Mouse (Mus musculus): Measurements from ENCODE around the gene Gal3st3. TPM values are rescaled to one million over a fixed set of nuclear protein-coding genes. Genes with fewer than 3 reads are reported as not detected.
A peak's percentile ranks its signal among the peaks of the same experiment; 100 is the strongest.

Gal3st3 gene
- 1.6 and 2.1 TPM in 2 replicates for polyA plus RNA-seq (2014; fragmentation: Nextera tagmentation; extraction: Ambion mirVana)

- peak within 1 kb of the TSS; percentile 68 for H3K4me2 ChIP-seq
- 17% methylated on average over 30 of the region's 32 CpGs for WGBS
- peaks cover 18% of the 10 kb centered on the region for H3K4me1 ChIP-seq (replicated peaks; ENCODE audit: control insufficient read depth, insufficient read depth, low read length)
- H3K9me3 ChIP-seq (ENCODE audit: control insufficient read depth, low read length), result no peaks in the 10 kb centered on the region
- peaks cover 4% of the 10 kb centered on the region; the same call in 1 of the 2 replicates for H3K36me3 ChIP-seq (ENCODE audit: control insufficient read depth, insufficient read depth, low read length)
- H3K27ac ChIP-seq (ENCODE audit: low read depth, low read length), result no peak within 1 kb of the TSS
- H3K27me3 ChIP-seq (replicated peaks; ENCODE audit: control insufficient read depth, insufficient read depth, low read length), result 0 out of 2 replicates have a peak, but pooled peaks cover 4% of the 10 kb centered on the region
- no peak for DNase-seq (ENCODE audit: low spot score)
- no peak for ATAC-seq (replicated peaks; ENCODE audit: low FRiP score)
- peak within 1 kb of the TSS; percentile 49 for H3K9ac ChIP-seq (ENCODE audit: low read depth, low read length)
- H3K4me3 ChIP-seq (ENCODE audit: low read depth, low read length), result peak within 1 kb of the TSS; percentile 38
Observed at GRCm38 (mm10) chr19:5297903-5298800, at the start of gene Gal3st3. Gene Gal3st3, plus strand, starts transcription at chr19:5298331.

GRCm38 (mm10) chr19:5257140-5257539 lies 41.0 kb upstream of the Gal3st3 start:
- 25% methylated on average over 3 of the region's 3 CpGs for WGBS
- 0 out of 2 replicates have a peak, but pooled peaks cover 7% of the 10 kb centered on the region for H3K4me1 ChIP-seq (replicated peaks; ENCODE audit: control insufficient read depth, insufficient read depth, low read length)
- H3K9ac ChIP-seq (ENCODE audit: low read depth, low read length), result no peak overlapping the region
- no peaks in the 10 kb centered on the region for H3K36me3 ChIP-seq (ENCODE audit: control insufficient read depth, insufficient read depth, low read length)
- no peak overlapping the region for H3K4me2 ChIP-seq
- DNase-seq (ENCODE audit: low spot score), result no peak
- no peaks in the 10 kb centered on the region for H3K9me3 ChIP-seq (ENCODE audit: control insufficient read depth, low read length)
- ATAC-seq (replicated peaks; ENCODE audit: low FRiP score), result no peak
- no peak overlapping the region for H3K4me3 ChIP-seq (ENCODE audit: low read depth, low read length)
- H3K27ac ChIP-seq (ENCODE audit: low read depth, low read length), result no peak overlapping the region
- no peaks in the 10 kb centered on the region for H3K27me3 ChIP-seq (replicated peaks; ENCODE audit: control insufficient read depth, insufficient read depth, low read length)

GRCm38 (mm10) chr19:5267015-5267414 lies 31.1 kb upstream of the Gal3st3 start:
- DNase-seq (ENCODE audit: low spot score) (no peak), ATAC-seq (replicated peaks; ENCODE audit: low FRiP score) (peak; percentile 86)
- Histone ChIP-seq H3K4me2 (peak overlapping the region; percentile 40), H3K4me3 (ENCODE audit: low read depth, low read length) (no peak overlapping the region), H3K27ac (ENCODE audit: low read depth, low read length) (peak overlapping the region; percentile 73), H3K27me3 (replicated peaks; ENCODE audit: control insufficient read depth, insufficient read depth, low read length) (no peaks in the 10 kb centered on the region), H3K36me3 (ENCODE audit: control insufficient read depth, insufficient read depth, low read length) (no peaks in the 10 kb centered on the region), H3K4me1 (replicated peaks; ENCODE audit: control insufficient read depth, insufficient read depth, low read length) (peaks cover 38% of the 10 kb centered on the region), H3K9ac (ENCODE audit: low read depth, low read length) (peak overlapping the region; percentile 26; the same call in 1 of the 2 replicates), H3K9me3 (ENCODE audit: control insufficient read depth, low read length) (no peaks in the 10 kb centered on the region)
- 70% methylated on average over 5 of the region's 5 CpGs for WGBS

- Histone ChIP-seq H3K9ac (ENCODE audit: low read depth, low read length) (no peak overlapping the region), H3K4me1 (replicated peaks; ENCODE audit: control insufficient read depth, insufficient read depth, low read length) (peaks cover 40% of the 10 kb centered on the region), H3K4me3 (ENCODE audit: low read depth, low read length) (no peak overlapping the region), H3K27ac (ENCODE audit: low read depth, low read length) (peak overlapping the region; percentile 73), H3K9me3 (ENCODE audit: control insufficient read depth, low read length) (no peaks in the 10 kb centered on the region), H3K4me2 (peak overlapping the region; percentile 16; the same call in 1 of the 2 replicates), H3K36me3 (ENCODE audit: control insufficient read depth, insufficient read depth, low read length) (no peaks in the 10 kb centered on the region), H3K27me3 (replicated peaks; ENCODE audit: control insufficient read depth, insufficient read depth, low read length) (no peaks in the 10 kb centered on the region)
- peak; percentile 40; the same call in 1 of the 2 replicates for ATAC-seq (replicated peaks; ENCODE audit: low FRiP score)
- no peak for DNase-seq (ENCODE audit: low spot score)
Observed at GRCm38 (mm10) chr19:5268017-5268416, 30.1 kb upstream of the Gal3st3 start.

GRCm38 (mm10) chr19:5268875-5269274 lies 29.3 kb upstream of the Gal3st3 start:
- Histone ChIP-seq H3K4me2 (peak overlapping the region; percentile 55), H3K27ac (ENCODE audit: low read depth, low read length) (peak overlapping the region; percentile 91), H3K27me3 (replicated peaks; ENCODE audit: control insufficient read depth, insufficient read depth, low read length) (no peaks in the 10 kb centered on the region), H3K9ac (ENCODE audit: low read depth, low read length) (peak overlapping the region; percentile 40), H3K9me3 (ENCODE audit: control insufficient read depth, low read length) (no peaks in the 10 kb centered on the region), H3K4me1 (replicated peaks; ENCODE audit: control insufficient read depth, insufficient read depth, low read length) (peaks cover 45% of the 10 kb centered on the region), H3K36me3 (ENCODE audit: control insufficient read depth, insufficient read depth, low read length) (peaks cover under 1% of the 10 kb centered on the region; the same call in 1 of the 2 replicates), H3K4me3 (ENCODE audit: low read depth, low read length) (no peak overlapping the region)
- WGBS, result 45% methylated on average over 3 of the region's 3 CpGs
- DNase-seq (ENCODE audit: low spot score) (no peak), ATAC-seq (replicated peaks; ENCODE audit: low FRiP score) (peak; percentile 23)

- Histone ChIP-seq H3K9me3 (ENCODE audit: control insufficient read depth, low read length) (no peaks in the 10 kb centered on the region), H3K4me2 (peak overlapping the region; percentile 55), H3K27me3 (replicated peaks; ENCODE audit: control insufficient read depth, insufficient read depth, low read length) (no peaks in the 10 kb centered on the region), H3K4me1 (replicated peaks; ENCODE audit: control insufficient read depth, insufficient read depth, low read length) (peaks cover 50% of the 10 kb centered on the region), H3K27ac (ENCODE audit: low read depth, low read length) (peak overlapping the region; percentile 49; the same call in 1 of the 2 replicates), H3K9ac (ENCODE audit: low read depth, low read length) (no peak overlapping the region), H3K4me3 (ENCODE audit: low read depth, low read length) (no peak overlapping the region), H3K36me3 (ENCODE audit: control insufficient read depth, insufficient read depth, low read length) (peaks cover 6% of the 10 kb centered on the region)
- DNase-seq (ENCODE audit: low spot score), result no peak
- 0 out of 2 replicates have a peak, but pooled peaks have one; percentile 24 for ATAC-seq (replicated peaks; ENCODE audit: low FRiP score)
- WGBS, result 47% methylated on average over 5 of the region's 5 CpGs
Observed at GRCm38 (mm10) chr19:5269392-5269791, 28.7 kb upstream of the Gal3st3 start.

GRCm38 (mm10) chr19:5271430-5271829 lies 26.7 kb upstream of the Gal3st3 start:
- ATAC-seq (replicated peaks; ENCODE audit: low FRiP score) (no peak), DNase-seq (ENCODE audit: low spot score) (no peak)
- no peaks in the 10 kb centered on the region for H3K9me3 ChIP-seq (ENCODE audit: control insufficient read depth, low read length)
- no peaks in the 10 kb centered on the region for H3K27me3 ChIP-seq (replicated peaks; ENCODE audit: control insufficient read depth, insufficient read depth, low read length)
- H3K9ac ChIP-seq (ENCODE audit: low read depth, low read length), result peak overlapping the region; percentile 94
- peak overlapping the region; percentile 95 for H3K4me3 ChIP-seq (ENCODE audit: low read depth, low read length)
- peaks cover 19% of the 10 kb centered on the region for H3K36me3 ChIP-seq (ENCODE audit: control insufficient read depth, insufficient read depth, low read length)
- H3K4me1 ChIP-seq (replicated peaks; ENCODE audit: control insufficient read depth, insufficient read depth, low read length), result peaks cover 51% of the 10 kb centered on the region
- H3K4me2 ChIP-seq, result peak overlapping the region; percentile 97
- H3K27ac ChIP-seq (ENCODE audit: low read depth, low read length), result no peak overlapping the region
- 45% methylated on average over 1 of the region's 1 CpGs for WGBS

- H3K9me3 ChIP-seq (ENCODE audit: control insufficient read depth, low read length), result no peaks in the 10 kb centered on the region
- DNase-seq (ENCODE audit: low spot score) (peak; percentile 63), ATAC-seq (replicated peaks; ENCODE audit: low FRiP score) (peak; percentile 47)
- H3K9ac ChIP-seq (ENCODE audit: low read depth, low read length), result peak overlapping the region; percentile 94
- peak overlapping the region; percentile 97 for H3K4me2 ChIP-seq
- H3K27ac ChIP-seq (ENCODE audit: low read depth, low read length), result peak overlapping the region; percentile 87
- no peaks in the 10 kb centered on the region for H3K27me3 ChIP-seq (replicated peaks; ENCODE audit: control insufficient read depth, insufficient read depth, low read length)
- 1% methylated on average over 26 of the region's 30 CpGs for WGBS
- H3K36me3 ChIP-seq (ENCODE audit: control insufficient read depth, insufficient read depth, low read length), result peaks cover 26% of the 10 kb centered on the region
- peak overlapping the region; percentile 95 for H3K4me3 ChIP-seq (ENCODE audit: low read depth, low read length)
- H3K4me1 ChIP-seq (replicated peaks; ENCODE audit: control insufficient read depth, insufficient read depth, low read length), result peaks cover 48% of the 10 kb centered on the region
Observed at GRCm38 (mm10) chr19:5272326-5272795, 25.8 kb upstream of the Gal3st3 start.

Measured in liver, embryonic 11.5 days (tissue).